Mouse (Mus musculus): ENCODE measurements around the gene Agmat. TPM values are rescaled to one million over a fixed set of nuclear protein-coding genes. Genes with fewer than 3 reads are reported as not detected.
"Not testable (repeated sequence)": the region's sequence is repeated elsewhere in the genome, so short reads cannot be mapped to it uniquely, and the experiment has no call there.

Agmat gene
- polyA plus RNA-seq, 1 experiment from 2014 or later: 36.7 TPM

DNA sequence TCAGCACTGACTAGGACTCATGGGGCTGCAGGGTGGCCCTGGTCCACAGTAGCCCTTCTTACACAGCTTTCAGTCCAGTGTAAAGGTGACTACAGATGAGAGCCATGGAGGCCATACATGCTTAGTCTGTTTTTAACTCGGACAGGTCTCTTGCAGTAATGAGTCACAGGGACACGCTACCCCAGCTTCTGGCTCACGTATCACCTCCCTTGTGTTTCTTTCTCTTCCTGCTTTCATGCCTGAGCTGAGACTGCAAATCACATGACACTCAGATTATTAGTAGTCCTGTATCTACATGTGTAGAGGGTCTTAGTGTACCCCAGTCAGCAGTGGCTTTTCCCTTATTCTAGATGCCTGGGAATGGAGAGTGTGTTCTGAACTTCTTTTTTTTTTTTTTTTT is 18.5 kb downstream of the Agmat start:
- Histone ChIP-seq H3K9ac (no peak overlapping the region), H3K4me3 (replicated peaks) (no peak overlapping the region), H3K4me2 (replicated peaks) (no peak overlapping the region), H3K27me3 (replicated peaks) (no peaks in the 10 kb centered on the region), H3K9me3 (no peaks in the 10 kb centered on the region), H3K27ac (no peak overlapping the region), H3K36me3 (peaks cover 14% of the 10 kb centered on the region), H3K4me1 (replicated peaks) (peaks cover 25% of the 10 kb centered on the region)
- no peak for ATAC-seq
- 92% methylated on average over 3 of the region's 3 CpGs for WGBS

DNA sequence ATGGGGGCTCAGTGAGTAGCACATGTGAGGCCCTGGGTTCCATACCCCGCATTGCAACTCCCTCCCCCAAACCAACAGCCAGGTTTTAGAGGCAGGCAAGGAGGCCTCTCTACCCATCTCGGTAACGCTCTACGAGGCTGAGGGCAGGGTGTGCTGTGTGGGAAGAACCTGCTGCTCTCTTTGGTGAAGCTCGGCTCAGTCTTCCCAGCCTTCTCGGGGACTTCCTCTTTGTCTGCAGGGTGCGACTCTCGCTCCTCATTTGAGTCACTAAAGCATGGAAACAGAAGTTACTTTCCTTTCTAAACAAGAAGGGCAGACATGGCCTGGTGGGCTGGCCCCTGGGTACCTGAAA is 19.8 kb downstream of the Agmat start:
- H3K36me3 ChIP-seq: peaks cover 21% of the 10 kb centered on the region
- WGBS: 62% methylated on average over 8 of the region's 8 CpGs
- no peak overlapping the region for H3K9ac ChIP-seq
- no peak overlapping the region for H3K4me3 ChIP-seq (replicated peaks)
- peaks cover 25% of the 10 kb centered on the region for H3K4me1 ChIP-seq (replicated peaks)
- no peaks in the 10 kb centered on the region for H3K9me3 ChIP-seq
- H3K27ac ChIP-seq: peak overlapping the region; percentile 88
- no peak for ATAC-seq
- peak overlapping the region; percentile 26 for H3K4me2 ChIP-seq (replicated peaks)
- H3K27me3 ChIP-seq (replicated peaks): no peaks in the 10 kb centered on the region

GRCm38 (mm10) chr4:141766668-141767352 is 20.3 kb downstream of the Agmat start:
- WGBS: 38% methylated on average over 19 of the region's 19 CpGs
- ATAC-seq: peak; percentile 73
- 0 out of 2 replicates have a peak overlapping the region, but pooled peaks have one; percentile 8 for H3K9ac ChIP-seq
- peak overlapping the region; percentile 88 for H3K27ac ChIP-seq
- H3K36me3 ChIP-seq: peaks cover 21% of the 10 kb centered on the region
- peaks cover 25% of the 10 kb centered on the region for H3K4me1 ChIP-seq (replicated peaks)
- no peaks in the 10 kb centered on the region for H3K9me3 ChIP-seq
- H3K4me2 ChIP-seq (replicated peaks): peak overlapping the region; percentile 26
- H3K27me3 ChIP-seq (replicated peaks): no peaks in the 10 kb centered on the region
- H3K4me3 ChIP-seq (replicated peaks): no peak overlapping the region

DNA sequence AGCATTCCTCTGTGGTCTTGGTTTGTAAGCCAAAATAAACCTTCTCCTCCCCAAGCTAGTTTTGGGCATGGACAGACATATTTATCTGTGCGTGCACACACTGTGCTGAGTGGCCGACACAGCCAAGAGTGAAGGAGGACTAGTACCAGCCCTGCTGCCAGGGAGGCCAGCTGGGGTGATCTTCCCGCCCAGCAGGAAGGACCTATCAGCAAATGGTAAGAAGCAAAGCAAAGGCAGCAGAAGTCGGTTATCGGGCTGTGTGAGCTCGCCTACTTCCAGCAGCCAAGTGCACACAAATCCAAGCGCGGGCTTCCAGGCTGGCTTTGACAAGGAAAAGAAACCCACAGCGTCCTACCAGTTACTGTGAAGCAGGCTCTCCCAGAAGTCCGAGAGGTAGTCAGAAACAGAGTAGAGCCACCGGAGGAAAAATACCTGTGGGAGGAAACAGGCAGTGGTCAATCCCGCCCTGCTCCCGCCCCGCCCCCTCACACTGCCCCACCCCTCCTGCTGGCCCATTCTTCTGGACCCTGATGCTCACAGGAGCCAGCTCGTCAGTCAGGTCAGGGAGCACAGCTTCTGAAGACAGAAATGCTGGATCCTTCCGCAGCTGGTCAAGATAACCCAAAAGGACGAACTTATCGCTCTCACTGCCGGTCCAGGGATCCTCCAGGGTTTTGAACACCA is 21.0 kb downstream of the Agmat start:
- peak overlapping the region; percentile 88 for H3K27ac ChIP-seq
- H3K4me1 ChIP-seq (replicated peaks): peaks cover 25% of the 10 kb centered on the region
- no peak overlapping the region for H3K4me3 ChIP-seq (replicated peaks)
- WGBS: 62% methylated on average over 19 of the region's 19 CpGs
- H3K9ac ChIP-seq: 0 out of 2 replicates have a peak overlapping the region, but pooled peaks have one; percentile 8
- ATAC-seq: peak; percentile 63
- peaks cover 18% of the 10 kb centered on the region for H3K36me3 ChIP-seq
- H3K4me2 ChIP-seq (replicated peaks): peak overlapping the region; percentile 26
- H3K27me3 ChIP-seq (replicated peaks): no peaks in the 10 kb centered on the region
- no peaks in the 10 kb centered on the region for H3K9me3 ChIP-seq

GRCm38 (mm10) chr4:141769501-141770160 is 23.2 kb downstream of the Agmat start:
- Histone ChIP-seq H3K27ac (no peak overlapping the region), H3K4me3 (replicated peaks) (no peak overlapping the region), H3K9me3 (no peaks in the 10 kb centered on the region), H3K4me2 (replicated peaks) (no peak overlapping the region), H3K9ac (no peak overlapping the region), H3K27me3 (replicated peaks) (no peaks in the 10 kb centered on the region), H3K4me1 (replicated peaks) (peaks cover 25% of the 10 kb centered on the region), H3K36me3 (peaks cover 14% of the 10 kb centered on the region)
- no peak for ATAC-seq
- WGBS: 75% methylated on average over 8 of the region's 8 CpGs

DNA sequence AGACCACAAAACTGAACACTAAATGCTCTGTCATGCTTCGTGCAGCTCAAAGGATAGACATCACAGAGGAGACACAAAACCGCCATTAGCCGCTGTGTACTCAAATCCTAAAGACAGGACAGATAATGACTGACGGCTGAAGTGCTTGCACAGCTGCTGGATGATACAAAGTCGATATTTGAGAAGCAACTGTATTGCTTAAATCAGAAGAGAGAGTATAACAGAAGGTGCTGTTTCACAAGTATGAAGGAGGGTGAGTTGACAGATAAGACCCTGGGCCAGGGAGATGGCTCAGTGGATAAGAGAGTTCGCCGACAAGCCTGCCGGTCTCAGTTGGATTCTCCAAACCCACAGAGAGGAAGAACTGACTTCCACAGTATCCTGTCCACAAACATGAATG is 25.4 kb downstream of the Agmat start:
- Histone ChIP-seq H3K27ac (no peak overlapping the region), H3K27me3 (replicated peaks) (no peaks in the 10 kb centered on the region), H3K4me3 (replicated peaks) (no peak overlapping the region), H3K4me2 (replicated peaks) (no peak overlapping the region), H3K9ac (no peak overlapping the region), H3K9me3 (no peaks in the 10 kb centered on the region), H3K4me1 (replicated peaks) (peaks cover 14% of the 10 kb centered on the region), H3K36me3 (peaks cover 27% of the 10 kb centered on the region)
- WGBS: 91% methylated on average over 8 of the region's 8 CpGs
- ATAC-seq: no peak

DNA sequence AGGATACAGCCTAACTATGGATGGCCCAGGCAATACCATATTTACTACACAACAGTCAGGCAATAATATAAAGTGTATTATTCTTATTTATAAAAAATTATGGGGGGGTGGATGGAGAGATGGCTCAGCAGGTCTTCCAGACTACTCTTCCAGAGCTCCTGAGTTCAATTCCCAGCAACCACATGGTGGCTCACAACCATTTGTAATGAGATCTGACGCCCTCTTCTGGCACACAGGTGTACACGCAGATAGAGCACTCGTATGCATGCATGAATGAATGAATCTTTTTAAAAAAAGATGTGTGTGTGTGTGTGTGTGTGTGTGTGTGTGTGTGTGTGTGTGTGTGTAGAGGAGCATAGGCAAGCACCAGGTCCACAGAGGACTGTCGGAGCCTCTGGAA is 26.5 kb downstream of the Agmat start:
- peaks cover 28% of the 10 kb centered on the region for H3K36me3 ChIP-seq
- 81% methylated on average over 4 of the region's 4 CpGs for WGBS

DNA sequence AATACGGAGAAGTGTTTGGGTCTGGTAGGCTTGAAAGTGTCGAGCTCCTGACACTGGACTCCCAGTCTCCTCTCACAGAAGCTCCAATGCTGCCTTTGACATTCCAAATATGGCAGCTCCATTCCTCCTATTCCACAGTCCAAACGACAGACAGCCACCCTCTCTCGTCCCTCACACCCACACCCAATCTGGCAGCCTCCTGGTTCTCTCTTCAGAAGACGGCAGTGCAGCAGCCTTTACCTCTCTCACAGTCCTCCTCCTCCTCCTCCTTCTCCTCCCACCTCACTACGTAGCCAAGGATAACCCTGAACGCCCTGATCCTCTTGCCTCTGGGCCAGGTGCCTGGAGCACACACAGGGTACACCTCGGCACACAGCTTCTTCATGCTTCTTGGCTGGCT is 33.4 kb downstream of the Agmat start:
- WGBS: 90% methylated on average over 8 of the region's 8 CpGs
- Histone ChIP-seq H3K4me2 (replicated peaks) (no peak overlapping the region), H3K27ac (no peak overlapping the region), H3K9me3 (no peaks in the 10 kb centered on the region), H3K36me3 (peaks cover 26% of the 10 kb centered on the region), H3K9ac (no peak overlapping the region), H3K27me3 (replicated peaks) (no peaks in the 10 kb centered on the region), H3K4me1 (replicated peaks) (no peaks in the 10 kb centered on the region), H3K4me3 (replicated peaks) (no peak overlapping the region)
- ATAC-seq: no peak

More for the DNA sequence above, 26.5 kb downstream of the Agmat start:
- H3K4me1 ChIP-seq (replicated peaks); H3K9ac ChIP-seq; H3K27me3 ChIP-seq (replicated peaks); H3K4me2 ChIP-seq (replicated peaks); H3K4me3 ChIP-seq (replicated peaks); ATAC-seq; H3K9me3 ChIP-seq; H3K27ac ChIP-seq: not testable (repeated sequence)

- Histone ChIP-seq H3K27me3 (replicated peaks) (no peaks in the 10 kb centered on the region), H3K9ac (no peak overlapping the region), H3K9me3 (no peaks in the 10 kb centered on the region), H3K27ac (no peak overlapping the region), H3K4me2 (replicated peaks) (no peak overlapping the region), H3K36me3 (peaks cover 20% of the 10 kb centered on the region), H3K4me1 (replicated peaks) (no peaks in the 10 kb centered on the region), H3K4me3 (replicated peaks) (no peak overlapping the region)
- ATAC-seq: no peak
- 94% methylated on average over 8 of the region's 8 CpGs for WGBS
Observed at GRCm38 (mm10) chr4:141781201-141781985, 34.9 kb downstream of the Agmat start.

GRCm38 (mm10) chr4:141784835-141785234 is 38.4 kb downstream of the Agmat start:
- no peak for ATAC-seq
- H3K4me1 ChIP-seq (replicated peaks): 0 out of 2 replicates have a peak, but pooled peaks cover 3% of the 10 kb centered on the region

GRCm38 (mm10) chr4:141786141-141786540 is 39.7 kb downstream of the Agmat start:
- 0 out of 2 replicates have a peak, but pooled peaks cover 7% of the 10 kb centered on the region for H3K4me1 ChIP-seq (replicated peaks)
- peaks cover 10% of the 10 kb centered on the region; the same call in 1 of the 2 replicates for H3K36me3 ChIP-seq
- no peak overlapping the region for H3K27ac ChIP-seq
- H3K4me3 ChIP-seq (replicated peaks): no peak overlapping the region
- 88% methylated on average over 13 of the region's 13 CpGs for WGBS
- no peaks in the 10 kb centered on the region for H3K9me3 ChIP-seq
- no peaks in the 10 kb centered on the region for H3K27me3 ChIP-seq (replicated peaks)
- ATAC-seq: no peak
- no peak overlapping the region for H3K9ac ChIP-seq
- no peak overlapping the region for H3K4me2 ChIP-seq (replicated peaks)

More at GRCm38 (mm10) chr4:141784835-141785234, 38.4 kb downstream of the Agmat start:
- Histone ChIP-seq H3K27ac (no peak overlapping the region), H3K9me3 (no peaks in the 10 kb centered on the region), H3K4me2 (replicated peaks) (no peak overlapping the region), H3K27me3 (replicated peaks) (no peaks in the 10 kb centered on the region), H3K4me3 (replicated peaks) (no peak overlapping the region), H3K36me3 (peaks cover 14% of the 10 kb centered on the region; the same call in 1 of the 2 replicates), H3K9ac (no peak overlapping the region)
- WGBS: 67% methylated on average over 5 of the region's 5 CpGs

DNA sequence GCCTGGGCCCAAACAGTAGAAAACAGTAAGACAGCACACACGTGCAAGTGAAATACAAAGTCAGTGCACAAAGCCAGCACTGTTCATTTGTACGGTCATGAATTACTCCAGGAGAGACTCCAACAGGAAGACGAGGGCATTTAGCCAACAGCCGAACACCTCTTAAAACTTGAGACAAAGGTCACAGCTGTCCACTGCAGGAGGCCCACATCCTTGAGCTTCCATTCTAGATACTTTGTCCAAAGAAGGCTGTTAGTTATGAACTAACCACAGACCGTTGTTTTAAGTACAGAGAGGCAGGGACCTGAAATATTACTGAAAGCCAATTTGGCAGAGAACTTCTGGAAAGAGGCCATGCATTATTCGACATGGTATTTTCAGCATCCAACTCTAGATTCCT is 40.6 kb downstream of the Agmat start:
- Histone ChIP-seq H3K4me1 (replicated peaks) (peaks cover 7% of the 10 kb centered on the region; the same call in 1 of the 2 replicates), H3K9me3 (no peaks in the 10 kb centered on the region), H3K27ac (no peak overlapping the region), H3K27me3 (replicated peaks) (no peaks in the 10 kb centered on the region), H3K9ac (no peak overlapping the region), H3K4me2 (replicated peaks) (no peak overlapping the region), H3K36me3 (peaks cover 3% of the 10 kb centered on the region; the same call in 1 of the 2 replicates), H3K4me3 (replicated peaks) (no peak overlapping the region)
- WGBS: 67% methylated on average over 6 of the region's 6 CpGs
- ATAC-seq: no peak
